Mouse (Mus musculus) stomach, postnatal 0 days (tissue): ENCODE measurements at regions not wholly inside any gene's neighbourhood (a gene's known extent, or its start where the extent isn't known, plus 50 kb on each side); places are given as distances from the start of the nearest gene placed in this dataset.
A peak's percentile ranks its signal among the peaks of the same experiment; 100 is the strongest.

Experiments used
- ATAC-seq: fragments of 200-750 bp; cut with Nextera tagmentation; 2 replicates; pipeline ENCODE4 v1.8.0; 2017; ENCODE audit not compliant: low FRiP score, low TSS enrichment
- DNase-seq: peaks from one replicate; pipeline ENCODE4 v3.0.0-alpha.2; 2016; ENCODE audit warnings: low spot score
- H3K27ac ChIP-seq: fragments of 300-500 bp; sonication (generic); replicated peaks from 2 replicates; pipeline ENCODE4 v1.5.1; 2014; ENCODE audit warnings: mild to moderate bottlenecking, control low read depth
- H3K27me3 ChIP-seq: fragments of 300-500 bp; sonication (generic); 2 replicates; pipeline ENCODE4 v1.6.1; 2014; ENCODE audit warnings: low read length; ENCODE audit not compliant: control insufficient read depth, insufficient read depth
- H3K36me3 ChIP-seq: fragments of 300-500 bp; sonication (generic); 2 replicates; pipeline ENCODE4 v1.6.1; 2014; ENCODE audit warnings: low read length, mixed read lengths; ENCODE audit not compliant: control insufficient read depth, insufficient read depth
- H3K4me1 ChIP-seq: fragments of 300-500 bp; sonication (generic); replicated peaks from 2 replicates; pipeline ENCODE4 v1.6.1; 2014; ENCODE audit warnings: antibody characterized with exemption; ENCODE audit not compliant: control insufficient read depth, insufficient read depth
- H3K4me2 ChIP-seq: fragments of 300-500 bp; sonication (generic); replicated peaks from 2 replicates; pipeline ENCODE4 v1.6.1; 2014; ENCODE audit warnings: low read depth, mild to moderate bottlenecking, control low read depth, moderate library complexity
- H3K4me3 ChIP-seq: fragments of 300-500 bp; sonication (generic); 2 replicates; pipeline ENCODE4 v1.5.1; 2014; ENCODE audit warnings: low read depth, low read length, control low read depth
- H3K9ac ChIP-seq: fragments of 300-500 bp; sonication (generic); 2 replicates; pipeline ENCODE4 v1.6.1; 2014; ENCODE audit warnings: mild to moderate bottlenecking, low read length, control low read depth, mixed read lengths
- H3K9me3 ChIP-seq: fragments of 300-500 bp; sonication (generic); 2 replicates; pipeline ENCODE4 v1.6.1; 2016; ENCODE audit warnings: low read length; ENCODE audit not compliant: control insufficient read depth
- CTCF ChIP-seq: IDR thresholded peaks from 2 replicates; pipeline ENCODE4 v1.5.1; 2016; ENCODE audit warnings: antibody characterized with exemption, low read depth, mild to moderate bottlenecking, moderate library complexity
- EP300 ChIP-seq: optimal IDR thresholded peaks from 2 replicates; pipeline ENCODE3; 2016; ENCODE audit warnings: antibody characterized with exemption
- WGBS: fragments of 180-500 bp; shearing (Covaris S2); extraction: QIAGEN DNeasy Blood & Tissue Kit; methylation state at CpG from one replicate; pipeline ENCODE4 v1.1.7; 2014; 5-methylcytosine and 5-hydroxymethylcytosine counted together

DNA sequence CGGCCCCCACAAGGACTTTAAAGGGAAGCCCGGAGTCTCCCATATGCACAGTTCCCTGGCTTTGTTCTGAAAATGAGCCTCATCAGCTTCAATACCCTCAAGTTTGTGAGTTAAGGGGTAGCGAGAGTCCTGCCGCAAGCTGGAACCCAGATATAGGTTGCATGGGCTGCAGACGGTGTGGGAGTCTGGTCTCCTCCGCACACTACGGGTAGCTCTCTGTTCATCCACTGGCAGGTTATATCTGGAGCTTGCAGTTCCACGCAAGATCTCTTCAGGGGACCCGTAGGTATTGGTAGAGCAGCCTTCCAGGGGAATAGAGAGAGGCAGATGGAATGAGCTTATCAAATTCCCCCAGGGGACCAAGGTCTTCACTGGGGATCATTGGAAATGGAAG lies 400.1 kb upstream of the Kazn start:
- H3K27ac ChIP-seq: peak overlapping the region; percentile 35; the same call in 1 of the 2 replicates
- TF ChIP-seq EP300 (no peak), CTCF (no peak)
- H3K4me3 ChIP-seq: no peak overlapping the region
- DNase-seq (no peak), ATAC-seq (no peak)
- H3K9me3 ChIP-seq: no peaks in the 10 kb centered on the region
- H3K9ac ChIP-seq: no peak overlapping the region
- H3K36me3 ChIP-seq: no peaks in the 10 kb centered on the region
- WGBS: 68% methylated on average over 9 of the region's 9 CpGs
- H3K4me2 ChIP-seq: no peak overlapping the region
- H3K4me1 ChIP-seq: no peaks in the 10 kb centered on the region
- H3K27me3 ChIP-seq: no peaks in the 10 kb centered on the region

DNA sequence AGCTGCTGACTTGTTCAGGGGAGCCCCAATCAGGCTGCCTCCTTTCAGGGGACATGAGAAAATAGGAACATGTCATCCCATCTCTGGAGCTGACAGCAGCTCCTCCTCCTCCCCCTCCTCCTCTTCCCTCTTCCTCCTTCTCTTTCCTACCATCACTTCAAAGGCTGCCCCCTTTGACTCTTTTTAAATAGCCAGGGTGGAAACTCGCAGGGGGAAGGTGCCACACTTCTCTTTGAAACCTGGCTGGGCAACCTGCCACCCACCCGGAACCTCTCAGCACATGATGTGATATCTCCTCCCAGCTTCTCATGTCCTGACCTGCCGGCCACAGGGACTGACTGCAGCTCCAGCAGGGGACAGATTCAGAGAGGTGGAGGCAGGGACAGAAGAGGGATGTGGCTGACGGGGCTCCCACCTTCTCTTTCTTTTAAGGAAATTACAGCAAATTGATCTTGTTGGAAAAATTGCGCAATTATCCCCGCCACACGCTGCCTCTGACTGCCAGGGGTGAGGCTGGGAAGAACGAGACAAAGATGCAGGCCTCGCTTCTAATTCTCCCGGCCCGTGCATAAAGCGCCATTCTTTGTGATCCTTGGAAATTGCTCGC lies 399.6 kb upstream of the Kazn start:
- H3K4me3 ChIP-seq: no peak overlapping the region
- H3K4me2 ChIP-seq: no peak overlapping the region
- ATAC-seq: no peak
- H3K9ac ChIP-seq: no peak overlapping the region
- H3K4me1 ChIP-seq: no peaks in the 10 kb centered on the region; the same call in 1 of the 2 replicates
- 39% methylated on average over 13 of the region's 13 CpGs for whole genome bisulfite sequencing
- peak overlapping the region; percentile 35; the same call in 1 of the 2 replicates for H3K27ac ChIP-seq
- DNase-seq: no peak
- no peaks in the 10 kb centered on the region for H3K36me3 ChIP-seq
- TF ChIP-seq CTCF (no peak), EP300 (no peak)
- no peaks in the 10 kb centered on the region for H3K9me3 ChIP-seq
- no peaks in the 10 kb centered on the region for H3K27me3 ChIP-seq

- no peak overlapping the region for H3K9ac ChIP-seq
- no peak overlapping the region for H3K4me3 ChIP-seq
- H3K36me3 ChIP-seq: no peaks in the 10 kb centered on the region
- no peak overlapping the region for H3K27ac ChIP-seq
- H3K9me3 ChIP-seq: no peaks in the 10 kb centered on the region
- no peak for DNase-seq
- no peak overlapping the region for H3K4me2 ChIP-seq
- H3K4me1 ChIP-seq: no peaks in the 10 kb centered on the region; the same call in 1 of the 2 replicates
- peak; percentile 51 for TF ChIP-seq CTCF
- no peak for TF ChIP-seq EP300
- WGBS: 70% methylated on average over 4 of the region's 4 CpGs
- no peak for ATAC-seq
- H3K27me3 ChIP-seq: no peaks in the 10 kb centered on the region
Measured at GRCm38 (mm10) chr4:142638057-142638456, 398.9 kb upstream of the Kazn start.

DNA sequence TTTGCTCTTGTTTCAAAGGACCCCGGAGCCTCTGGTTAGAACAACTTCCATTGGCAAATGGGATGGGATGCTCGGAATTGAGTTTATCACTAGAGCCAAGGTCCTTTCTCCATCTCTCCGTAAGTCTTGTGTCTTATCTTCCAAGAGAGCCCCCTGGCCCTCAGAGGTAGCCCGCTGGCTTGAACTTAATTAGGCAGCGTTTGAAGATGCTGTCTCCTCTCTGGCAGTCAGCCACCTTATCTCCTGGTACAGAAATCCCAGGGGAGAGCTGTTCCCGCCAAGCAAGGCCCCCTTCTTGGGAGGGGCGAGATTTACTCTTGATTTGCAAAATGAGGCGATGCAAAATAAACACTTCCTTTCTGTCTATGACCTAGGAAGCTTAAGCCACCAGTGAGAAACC lies 395.2 kb upstream of the Kazn start:
- Histone ChIP-seq H3K4me2 (no peak overlapping the region), H3K9me3 (no peaks in the 10 kb centered on the region)
- WGBS: 44% methylated on average over 8 of the region's 8 CpGs

GRCm38 (mm10) chr4:142633667-142634350 lies 394.6 kb upstream of the Kazn start:
- Histone ChIP-seq H3K36me3 (no peaks in the 10 kb centered on the region), H3K4me3 (no peak overlapping the region), H3K9ac (no peak overlapping the region), H3K27me3 (no peaks in the 10 kb centered on the region), H3K9me3 (no peaks in the 10 kb centered on the region), H3K27ac (no peak overlapping the region; the same call in 1 of the 2 replicates), H3K4me1 (no peaks in the 10 kb centered on the region; the same call in 1 of the 2 replicates), H3K4me2 (no peak overlapping the region)
- WGBS: 56% methylated on average over 13 of the region's 13 CpGs
- DNase-seq (no peak), ATAC-seq (no peak)
- TF ChIP-seq EP300 (no peak), CTCF (no peak)

More for the DNA sequence above, 395.2 kb upstream of the Kazn start:
- no peak overlapping the region for H3K27ac ChIP-seq
- ATAC-seq (no peak), DNase-seq (no peak)
- H3K27me3 ChIP-seq: no peaks in the 10 kb centered on the region
- TF ChIP-seq EP300: no peak
- TF ChIP-seq CTCF: no peak
- H3K4me3 ChIP-seq: no peak overlapping the region
- H3K4me1 ChIP-seq: no peaks in the 10 kb centered on the region; the same call in 1 of the 2 replicates
- no peaks in the 10 kb centered on the region for H3K36me3 ChIP-seq
- no peak overlapping the region for H3K9ac ChIP-seq

- Histone ChIP-seq H3K4me3 (no peak overlapping the region), H3K4me1 (no peaks in the 10 kb centered on the region), H3K27me3 (no peaks in the 10 kb centered on the region), H3K27ac (no peak overlapping the region), H3K9ac (no peak overlapping the region), H3K4me2 (no peak overlapping the region), H3K36me3 (no peaks in the 10 kb centered on the region), H3K9me3 (no peaks in the 10 kb centered on the region)
- TF ChIP-seq CTCF (no peak), EP300 (no peak)
- DNase-seq: no peak
- peak; percentile 81 for ATAC-seq
- 37% methylated on average over 8 of the region's 8 CpGs for whole genome bisulfite sequencing
Measured at GRCm38 (mm10) chr4:142626503-142627194, 387.4 kb upstream of the Kazn start.
